Mouse (Mus musculus) neural tube, embryonic 12.5 days (tissue): Measurements from ENCODE around the gene Slc12a1. TPM values are rescaled to one million over a fixed set of nuclear protein-coding genes. Genes with fewer than 3 reads are reported as not detected.
A peak's percentile ranks its signal among the peaks of the same experiment; 100 is the strongest.
"Not testable (repeated sequence)": the region's sequence is repeated elsewhere in the genome, so short reads cannot be mapped to it uniquely, and the experiment has no call there.

Experiments used
- ATAC-seq: fragments of 200-750 bp; cut with Nextera tagmentation; 2 replicates; pipeline ENCODE4 v1.8.0; 2017; ENCODE audit warnings: low read depth, mild to moderate bottlenecking, moderate TSS enrichment, moderate library complexity; ENCODE audit not compliant: low FRiP score
- H3K27ac ChIP-seq: fragments of 300-500 bp; sonication (generic); 2 replicates; pipeline ENCODE4 v1.5.1; 2016
- H3K27me3 ChIP-seq: fragments of 300-500 bp; sonication (generic); replicated peaks from 2 replicates; pipeline ENCODE4 v1.6.1; 2016; ENCODE audit warnings: mild to moderate bottlenecking
- H3K36me3 ChIP-seq: fragments of 300-500 bp; sonication (generic); 2 replicates; pipeline ENCODE4 v1.6.1; 2016; ENCODE audit warnings: mild to moderate bottlenecking
- H3K4me1 ChIP-seq: fragments of 300-500 bp; sonication (generic); 2 replicates; pipeline ENCODE4 v1.6.1; 2016
- H3K4me2 ChIP-seq: fragments of 300-500 bp; sonication (generic); replicated peaks from 2 replicates; pipeline ENCODE4 v1.6.1; 2016; ENCODE audit warnings: mild to moderate bottlenecking
- H3K4me3 ChIP-seq: fragments of 300-500 bp; sonication (generic); 2 replicates; pipeline ENCODE4 v1.5.1; 2016
- H3K9ac ChIP-seq: fragments of 300-500 bp; sonication (generic); 2 replicates; pipeline ENCODE4 v1.6.1; 2016; ENCODE audit warnings: mild to moderate bottlenecking
- H3K9me3 ChIP-seq: fragments of 300-500 bp; sonication (generic); 2 replicates; pipeline ENCODE4 v1.6.1; 2016; ENCODE audit warnings: mild to moderate bottlenecking
- WGBS: fragments of 180-500 bp; shearing (Covaris S2); methylation state at CpG from one replicate; pipeline ENCODE4 v1.1.7; 2016; 5-methylcytosine and 5-hydroxymethylcytosine counted together
- polyA plus RNA-seq: library from polyadenylated mRNA; unstranded; fragments of >200 nt; fragmentation: Nextera tagmentation; extraction: Ambion mirVana; gene quantifications from 2 replicates; pipeline ENCODE4 v1.2.1, GENCODE M21; 2016

Slc12a1 gene
- 0.04 and 0.10 TPM in 2 replicates for polyA plus RNA-seq

DNA sequence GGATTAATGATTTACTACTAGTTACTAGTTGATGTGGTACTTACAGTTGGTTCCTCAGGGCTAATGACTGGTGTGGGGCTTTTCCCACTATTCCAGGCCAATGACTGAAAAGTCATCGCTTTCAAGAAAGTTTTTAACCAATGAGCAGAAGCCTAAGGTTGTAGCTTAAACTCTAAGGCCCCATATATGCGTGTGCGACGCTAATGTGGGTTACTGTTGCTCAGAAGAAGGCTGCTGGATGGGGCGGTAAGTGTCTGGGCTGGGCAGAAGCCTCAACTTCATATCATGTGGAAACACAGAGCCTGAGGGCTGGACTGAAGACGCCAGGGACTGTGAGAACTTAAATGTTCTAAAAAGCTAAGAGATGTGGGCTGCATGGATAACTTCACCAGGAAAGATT lies at the start of gene Slc12a1:
Gene Slc12a1 (plus strand): TSS at position 118 of the 400 bp plus-strand sequence.
- no peak within 1 kb of the TSS for H3K4me3 ChIP-seq
- WGBS = 87% methylated on average over 6 of the region's 6 CpGs
- H3K4me1 ChIP-seq = no peaks in the 10 kb centered on the region

DNA sequence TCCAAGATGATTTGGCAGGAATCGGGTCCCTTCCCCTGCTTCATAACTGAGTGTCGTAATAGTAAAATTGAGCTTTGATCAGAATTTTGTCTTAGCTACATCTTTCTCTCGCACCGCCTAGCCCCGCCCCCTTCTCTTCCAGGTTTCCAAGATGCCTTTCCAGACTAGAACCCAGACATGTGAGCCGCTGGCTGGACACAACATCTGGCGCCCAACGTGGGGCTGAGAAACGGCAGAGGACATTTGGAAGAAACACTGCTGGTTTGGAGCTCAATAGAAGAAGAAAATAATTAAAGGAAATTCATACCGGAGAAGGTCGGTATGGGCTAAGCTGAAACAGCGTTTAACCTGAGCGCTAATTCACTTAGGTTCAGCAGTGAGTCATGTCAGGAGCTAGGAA lies 47.8 kb upstream of the Slc12a1 start:
- WGBS = 96% methylated on average over 13 of the region's 13 CpGs
- peaks cover 47% of the 10 kb centered on the region for H3K36me3 ChIP-seq
- not testable (repeated sequence) for H3K4me1 ChIP-seq, H3K4me2 ChIP-seq, ATAC-seq, H3K9me3 ChIP-seq, H3K4me3 ChIP-seq, H3K9ac ChIP-seq, H3K27ac ChIP-seq, H3K27me3 ChIP-seq

More for the DNA sequence above, at the start of gene Slc12a1:
- Histone ChIP-seq H3K27ac (no peak within 1 kb of the TSS), H3K4me2 (no peak within 1 kb of the TSS), H3K27me3 (no peaks in the 10 kb centered on the region), H3K9me3 (no peaks in the 10 kb centered on the region), H3K9ac (no peak within 1 kb of the TSS), H3K36me3 (no peaks in the 10 kb centered on the region)
- ATAC-seq = no peak

DNA sequence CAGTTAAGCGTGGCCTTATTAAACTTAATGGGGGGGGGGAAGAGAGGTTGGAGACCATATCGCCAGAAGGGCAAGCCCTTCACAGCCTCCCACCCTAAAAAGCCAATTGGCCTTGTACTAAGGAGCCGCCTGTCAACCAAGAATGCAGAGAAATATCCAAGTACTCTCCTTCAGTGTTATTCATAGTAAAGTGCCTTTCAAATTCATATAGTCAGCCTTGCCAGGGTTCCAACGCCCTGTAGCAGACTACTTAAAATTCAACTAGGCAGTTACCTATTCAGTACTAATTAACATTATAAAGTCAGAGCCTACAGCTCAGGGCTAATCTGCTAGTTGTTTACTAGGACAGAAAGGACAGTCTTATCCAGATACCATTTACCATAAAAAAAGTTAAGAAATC lies 45.8 kb upstream of the Slc12a1 start:
- H3K4me1 ChIP-seq, H3K9ac ChIP-seq, H3K9me3 ChIP-seq, ATAC-seq, H3K4me2 ChIP-seq, H3K27me3 ChIP-seq, H3K4me3 ChIP-seq, H3K27ac ChIP-seq: not testable (repeated sequence)
- peaks cover 42% of the 10 kb centered on the region for H3K36me3 ChIP-seq
- 89% methylated on average over 4 of the region's 4 CpGs for WGBS

DNA sequence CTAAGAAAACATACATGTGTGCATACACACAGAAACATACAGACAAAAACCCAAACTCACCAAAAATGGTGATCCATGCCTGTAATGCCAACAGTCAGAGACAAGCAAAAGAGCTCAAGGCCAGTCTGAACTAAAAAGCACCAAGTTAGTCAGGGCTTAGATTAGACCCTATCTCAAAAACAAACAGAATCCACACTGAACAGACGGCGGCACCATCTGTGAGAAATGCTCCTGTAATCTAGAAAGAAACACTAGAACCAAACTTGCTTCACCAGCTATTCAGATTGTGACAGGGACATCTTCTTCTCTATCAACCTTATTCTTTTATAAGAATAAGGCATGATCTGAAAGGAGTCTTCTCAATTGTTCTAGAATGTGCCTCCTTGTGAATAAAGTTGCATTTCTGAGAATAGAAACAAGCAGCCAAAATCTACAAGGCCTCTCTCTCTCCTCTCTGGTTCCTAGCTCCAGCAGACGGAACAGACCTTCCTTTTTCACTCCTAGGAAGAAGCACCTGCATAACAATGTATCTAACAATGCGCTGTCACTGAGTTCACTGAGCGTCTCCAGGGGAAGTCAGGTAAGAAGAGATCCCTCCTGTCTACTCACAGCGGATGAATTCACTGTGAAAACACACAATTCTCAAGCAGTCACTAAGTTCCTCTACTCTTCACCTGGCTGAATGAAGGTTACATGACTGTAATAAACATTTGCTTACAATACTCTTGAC lies 32.8 kb upstream of the Slc12a1 start:
- no peak for ATAC-seq
- H3K9ac ChIP-seq = no peak overlapping the region
- 0 out of 2 replicates have a peak overlapping the region, but pooled peaks have one; percentile 12 for H3K4me2 ChIP-seq
- no peaks in the 10 kb centered on the region for H3K9me3 ChIP-seq
- H3K36me3 ChIP-seq = peaks cover 11% of the 10 kb centered on the region; the same call in 1 of the 2 replicates
- peaks cover 22% of the 10 kb centered on the region for H3K4me1 ChIP-seq
- H3K27ac ChIP-seq = no peak overlapping the region
- H3K27me3 ChIP-seq = no peaks in the 10 kb centered on the region
- H3K4me3 ChIP-seq = no peak overlapping the region
- 80% methylated on average over 6 of the region's 6 CpGs for WGBS

DNA sequence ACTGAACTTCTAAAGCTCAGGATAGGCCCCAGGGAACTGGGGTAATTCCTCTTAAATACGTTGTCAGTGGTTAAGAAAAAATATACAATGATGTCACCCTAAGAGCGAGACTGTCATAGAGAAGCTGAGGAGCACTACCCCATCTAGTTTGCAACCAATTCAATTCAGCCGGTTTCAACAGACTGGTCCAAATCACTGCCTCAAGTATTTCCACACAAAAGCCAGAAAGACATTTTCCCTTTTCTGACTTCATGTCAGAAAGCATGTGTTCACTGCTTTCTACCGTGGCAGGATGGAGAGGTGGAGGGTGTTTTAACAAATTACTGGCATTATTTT lies 30.0 kb upstream of the Slc12a1 start:
- H3K36me3 ChIP-seq = no peaks in the 10 kb centered on the region
- peak overlapping the region; percentile 90 for H3K4me3 ChIP-seq
- no peaks in the 10 kb centered on the region for H3K9me3 ChIP-seq
- ATAC-seq = peak; percentile 19; the same call in 1 of the 2 replicates
- H3K4me1 ChIP-seq = peaks cover 22% of the 10 kb centered on the region
- no peaks in the 10 kb centered on the region for H3K27me3 ChIP-seq
- peak overlapping the region; percentile 97 for H3K9ac ChIP-seq
- H3K27ac ChIP-seq = no peak overlapping the region
- H3K4me2 ChIP-seq = peak overlapping the region; percentile 68
- WGBS = 11% methylated on average over 4 of the region's 4 CpGs

DNA sequence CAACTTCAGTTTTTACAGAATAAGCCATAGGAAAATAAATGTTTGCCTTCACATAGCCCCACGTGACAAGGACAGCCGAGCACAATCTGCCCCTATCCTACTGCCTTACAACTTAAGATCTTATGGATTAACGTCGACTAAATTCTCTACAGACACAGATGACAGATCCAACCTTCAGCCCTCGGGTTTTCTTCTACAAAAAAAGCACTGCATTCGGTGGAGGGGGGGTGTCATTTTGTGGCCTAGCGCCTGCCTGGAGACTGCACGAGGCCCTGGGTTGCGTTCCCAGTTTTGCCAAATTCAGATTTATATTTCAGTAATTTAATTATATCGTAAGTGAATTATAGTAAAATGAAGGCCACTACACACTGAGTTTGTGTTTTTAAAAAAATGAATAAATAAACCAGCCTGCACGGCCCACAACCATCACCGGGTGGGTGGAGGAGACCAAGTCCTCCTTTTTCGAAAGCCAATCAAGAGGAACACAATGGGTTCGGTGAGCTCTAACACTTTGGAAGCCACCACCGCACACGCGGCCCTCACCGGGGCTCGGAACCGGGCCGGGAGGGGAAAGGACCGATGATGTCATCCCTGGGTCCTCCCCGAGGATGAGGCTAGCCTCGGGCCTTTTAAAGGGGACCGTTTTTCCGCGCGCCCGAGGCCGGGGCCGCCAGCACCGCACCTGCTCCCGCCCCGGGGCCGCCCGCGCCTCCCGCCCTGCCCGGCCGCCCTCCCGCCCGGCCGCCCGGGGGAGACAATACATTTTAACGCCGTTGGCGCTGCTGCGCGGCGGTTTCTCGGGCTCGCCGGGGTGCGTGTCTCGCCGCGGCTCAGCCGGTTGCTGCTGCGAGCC lies 29.5 kb upstream of the Slc12a1 start:
- WGBS = under 1% methylated on average over 59 of the region's 59 CpGs
- Histone ChIP-seq H3K9ac (peak overlapping the region; percentile 97), H3K27me3 (no peaks in the 10 kb centered on the region), H3K36me3 (no peaks in the 10 kb centered on the region), H3K4me2 (peak overlapping the region; percentile 68), H3K4me3 (peak overlapping the region; percentile 90), H3K4me1 (peaks cover 22% of the 10 kb centered on the region), H3K9me3 (no peaks in the 10 kb centered on the region), H3K27ac (peak overlapping the region; percentile 81)
- ATAC-seq = peak; percentile 81

DNA sequence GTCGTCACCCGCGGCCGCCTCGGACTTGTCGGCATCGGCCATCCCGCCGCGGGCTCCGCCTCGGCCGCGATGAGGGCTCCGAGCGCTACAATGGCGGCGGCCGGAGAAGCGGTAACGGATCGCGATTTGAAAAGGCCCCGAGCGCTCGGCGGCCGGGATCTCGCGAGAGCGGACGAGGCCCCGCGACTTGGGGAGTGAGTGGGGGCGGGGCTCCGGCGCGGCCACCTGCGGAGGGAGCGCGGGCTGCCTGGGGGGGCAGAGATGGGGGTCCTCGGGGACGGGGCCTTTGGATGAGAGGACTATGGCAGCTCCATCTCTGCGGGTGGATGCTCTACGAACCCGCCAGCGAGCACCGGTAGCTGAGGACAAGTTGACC lies 28.8 kb upstream of the Slc12a1 start, which contains the start of gene Myef2:
Gene Myef2 (minus strand): TSS at position 185 of the 376 bp plus-strand sequence.
- ATAC-seq = peak; percentile 89
- under 1% methylated on average over 48 of the region's 48 CpGs for WGBS

DNA sequence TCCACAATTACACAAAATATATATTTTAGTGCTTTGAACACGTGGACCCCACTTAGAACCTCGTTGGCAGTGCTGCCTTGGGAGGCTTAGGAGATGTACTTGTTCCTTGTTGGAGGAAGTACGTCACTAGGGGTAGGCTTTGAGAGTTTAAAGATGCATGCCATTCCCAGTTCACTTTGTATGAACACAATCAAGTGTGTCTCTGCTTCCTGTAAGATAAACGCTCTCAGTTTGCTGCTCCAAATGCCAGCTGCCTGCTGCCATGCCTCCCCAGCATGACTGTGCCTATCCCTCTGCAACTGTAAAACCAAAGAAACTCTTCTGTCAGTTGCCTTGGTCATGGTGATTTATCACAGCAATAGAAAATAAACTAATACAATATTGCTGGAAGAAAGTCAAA lies 26.5 kb upstream of the Slc12a1 start:
- no peak overlapping the region for H3K27ac ChIP-seq
- H3K4me3 ChIP-seq = no peak overlapping the region
- no peaks in the 10 kb centered on the region for H3K36me3 ChIP-seq
- H3K9ac ChIP-seq = no peak overlapping the region
- H3K27me3 ChIP-seq = no peaks in the 10 kb centered on the region
- H3K4me2 ChIP-seq = no peak overlapping the region
- peaks cover 12% of the 10 kb centered on the region for H3K4me1 ChIP-seq
- no peaks in the 10 kb centered on the region for H3K9me3 ChIP-seq
- no peak for ATAC-seq
- WGBS = 37% methylated on average over 4 of the region's 4 CpGs

More for the DNA sequence above, 28.8 kb upstream of the Slc12a1 start, which contains the start of gene Myef2:
- peak within 1 kb of the TSS; percentile 90 for H3K4me3 ChIP-seq
- H3K27me3 ChIP-seq = no peaks in the 10 kb centered on the region
- peak within 1 kb of the TSS; percentile 97 for H3K9ac ChIP-seq
- peak within 1 kb of the TSS; percentile 68 for H3K4me2 ChIP-seq
- H3K4me1 ChIP-seq = peaks cover 22% of the 10 kb centered on the region
- H3K36me3 ChIP-seq = no peaks in the 10 kb centered on the region
- peak within 1 kb of the TSS; percentile 81 for H3K27ac ChIP-seq
- H3K9me3 ChIP-seq = no peaks in the 10 kb centered on the region

DNA sequence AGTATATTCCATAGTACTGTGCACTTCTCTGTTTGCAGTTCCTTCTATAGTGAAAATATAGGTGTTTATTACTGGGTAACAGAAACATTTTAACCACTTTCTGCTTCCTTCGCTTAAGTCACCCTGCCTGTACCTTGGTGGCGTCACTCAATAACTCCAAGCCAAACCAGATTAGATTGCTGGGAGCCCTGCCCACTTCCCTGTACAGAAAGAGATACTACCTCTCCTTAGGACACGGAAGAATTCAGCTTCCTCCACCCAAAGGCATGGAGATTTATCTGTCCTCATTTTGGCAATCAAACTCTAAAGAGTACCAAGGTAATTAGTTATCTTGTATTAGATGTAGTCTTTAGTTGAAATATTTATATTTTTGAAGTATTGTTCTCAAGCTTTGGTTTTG lies 25.5 kb upstream of the Slc12a1 start:
- WGBS = 84% methylated on average over 3 of the region's 3 CpGs
- no peaks in the 10 kb centered on the region for H3K9me3 ChIP-seq
- H3K4me3 ChIP-seq = no peak overlapping the region
- H3K4me2 ChIP-seq = no peak overlapping the region
- no peak for ATAC-seq
- no peak overlapping the region for H3K9ac ChIP-seq
- no peaks in the 10 kb centered on the region for H3K27me3 ChIP-seq
- H3K27ac ChIP-seq = no peak overlapping the region
- H3K36me3 ChIP-seq = no peaks in the 10 kb centered on the region
- peaks cover 4% of the 10 kb centered on the region for H3K4me1 ChIP-seq

DNA sequence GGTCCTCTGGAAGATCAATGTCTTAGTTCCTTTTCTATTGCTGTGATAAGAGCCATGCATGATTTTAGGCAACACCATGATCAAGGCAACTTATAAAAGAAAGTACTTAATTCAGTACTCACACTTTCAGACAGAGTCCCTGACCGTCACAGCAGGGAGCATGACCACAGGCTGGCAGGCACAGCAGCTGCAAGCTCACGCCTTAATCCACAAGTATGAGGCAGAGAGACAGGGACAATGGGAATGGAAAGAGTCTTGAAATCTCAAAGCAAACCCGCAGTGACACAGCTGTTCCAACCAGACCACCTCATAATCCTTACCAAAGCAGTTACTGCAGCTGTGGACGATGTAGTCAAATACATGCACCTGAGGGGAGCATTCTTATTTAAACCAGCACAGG lies 18.2 kb upstream of the Slc12a1 start:
- ATAC-seq = no peak
- WGBS = 43% methylated on average over 4 of the region's 4 CpGs

DNA sequence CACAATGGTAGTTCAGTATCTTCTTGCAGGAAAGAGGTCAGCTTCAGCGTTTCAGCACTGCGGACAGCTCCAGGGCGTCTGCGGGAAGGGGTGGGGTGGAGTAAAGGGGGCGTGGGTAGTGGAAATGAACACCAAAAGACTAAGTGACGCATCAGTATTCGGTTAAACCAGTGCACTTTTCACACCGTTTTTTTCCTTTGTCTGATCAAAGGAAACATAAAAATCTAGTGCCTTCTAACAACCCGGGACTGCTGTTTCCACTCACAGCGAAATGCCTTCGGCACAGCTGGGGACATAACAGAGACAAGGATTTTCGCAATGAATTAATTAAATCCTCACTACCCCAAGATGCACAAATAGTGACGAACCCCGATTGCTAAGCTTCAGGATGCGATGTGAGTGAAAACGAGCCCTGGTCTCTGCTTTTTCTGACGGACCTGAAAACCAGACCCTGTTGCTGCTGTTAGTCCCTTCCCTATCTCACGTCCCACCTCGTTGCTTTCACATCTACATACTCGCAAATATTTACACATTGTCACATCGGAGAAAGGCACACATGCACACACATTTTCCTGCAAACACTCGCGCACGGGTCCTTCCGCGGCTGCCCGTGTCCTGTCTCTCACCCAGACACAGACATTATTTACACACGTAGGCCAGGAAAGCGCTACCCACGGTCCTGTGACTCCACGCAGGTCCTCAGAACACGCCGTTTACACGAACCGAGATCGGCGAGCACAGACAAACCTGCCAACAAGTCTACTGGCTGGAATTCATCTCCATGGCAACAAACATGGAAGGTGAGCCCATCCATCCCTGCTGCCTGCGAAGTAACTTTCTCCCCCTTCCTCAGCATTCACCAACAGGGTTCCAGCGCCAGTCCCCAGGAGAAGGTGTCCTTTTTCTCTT lies 16.1 kb upstream of the Slc12a1 start, which contains the start of gene Ctxn2:
Gene Ctxn2 (plus strand): TSS at position 790 of the 909 bp plus-strand sequence.
- 0 out of 2 replicates have a peak within 1 kb of the TSS, but pooled peaks have one; percentile 22 for H3K9ac ChIP-seq
- H3K9me3 ChIP-seq = no peaks in the 10 kb centered on the region
- peak; percentile 72 for ATAC-seq
- H3K4me2 ChIP-seq = peak within 1 kb of the TSS; percentile 67
- no peak within 1 kb of the TSS for H3K27ac ChIP-seq
- WGBS = 2% methylated on average over 39 of the region's 39 CpGs
- no peaks in the 10 kb centered on the region for H3K36me3 ChIP-seq
- no peaks in the 10 kb centered on the region for H3K27me3 ChIP-seq
- H3K4me3 ChIP-seq = peak within 1 kb of the TSS; percentile 37
- peaks cover 9% of the 10 kb centered on the region; the same call in 1 of the 2 replicates for H3K4me1 ChIP-seq

More for the DNA sequence above, 18.2 kb upstream of the Slc12a1 start:
- Histone ChIP-seq H3K36me3 (no peaks in the 10 kb centered on the region), H3K27me3 (no peaks in the 10 kb centered on the region), H3K27ac (no peak overlapping the region), H3K4me1 (peaks cover 9% of the 10 kb centered on the region; the same call in 1 of the 2 replicates), H3K4me2 (no peak overlapping the region), H3K9me3 (no peaks in the 10 kb centered on the region), H3K4me3 (no peak overlapping the region), H3K9ac (no peak overlapping the region)
